ENCODE assay signal across 8 mouse cellular contexts in genomic region chr3:116562408-116563094, GRCm38 (mm10). TPM values are rescaled to one million over a fixed set of nuclear protein-coding genes. Genes with fewer than 3 reads are reported as not detected.
DNase-seq lines count a peak whose midpoint lies in the region; ATAC-seq and TF ChIP-seq lines count a peak whose summit lies in the region.

Lrrc39 (plus strand) TSS chr3:116562973.

- no peak for TF ChIP-seq EP300 in CH12.LX (IDR thresholded peaks at IDR 0.05; ENCODE audit: low read length)
- no peak for TF ChIP-seq EP300 in heart, adult 2 months (IDR thresholded peaks at IDR 0.05; ENCODE audit: insufficient read depth, low read depth, low read length)

- H3K4me2 ChIP-seq in CH12.LX (ENCODE audit: insufficient read depth, low read depth, poor library complexity, severe bottlenecking): peak within 1 kb of the TSS; percentile 46; the same call in 1 of the 2 replicates
- peak within 1 kb of the TSS; percentile 75 for H3K4me2 ChIP-seq in liver, embryonic 11.5 days
- H3K4me2 ChIP-seq in forebrain, embryonic 14.5 days (ENCODE audit: low read length): no peak within 1 kb of the TSS

- 12% methylated on average over 7 of the region's 7 CpGs for WGBS in heart, adult 2 months
- WGBS in liver, embryonic 11.5 days: 29% methylated on average over 7 of the region's 7 CpGs
- WGBS in forebrain, embryonic 14.5 days: 85% methylated on average over 7 of the region's 7 CpGs

- intact Hi-C loops in heart, adult 2 months (cut with DNase I): loop anchor here (5.0 kb wide), 1 partner anchor 50 kb away; the partner anchor contains the start of gene Dbt

- TF ChIP-seq POLR2A in CH12.LX (IDR thresholded peaks at IDR 0.05; ENCODE audit: low read depth, low read length): no peak
- peak; percentile 41; the same call in 1 of the 2 replicates for TF ChIP-seq POLR2A in heart, adult 2 months (IDR thresholded peaks at IDR 0.05; ENCODE audit: insufficient read depth, low read depth, low read length)

- H3K27ac ChIP-seq in CH12.LX (ENCODE audit: insufficient read depth, low read depth): no peak within 1 kb of the TSS
- H3K27ac ChIP-seq in heart, adult 2 months: peak within 1 kb of the TSS; percentile 96
- peak within 1 kb of the TSS; percentile 91 for H3K27ac ChIP-seq in liver, embryonic 11.5 days (ENCODE audit: low read depth, low read length)
- no peak within 1 kb of the TSS for H3K27ac ChIP-seq in forebrain, embryonic 14.5 days (ENCODE audit: low read depth, low read length)

- H3K9ac ChIP-seq in CH12.LX (ENCODE audit: insufficient read depth, low read depth): no peak within 1 kb of the TSS
- H3K9ac ChIP-seq in heart, adult 2 months (ENCODE audit: low read depth, low read length): peak within 1 kb of the TSS; percentile 77
- peak within 1 kb of the TSS; percentile 60 for H3K9ac ChIP-seq in liver, embryonic 11.5 days (ENCODE audit: low read depth, low read length)
- H3K9ac ChIP-seq in forebrain, embryonic 14.5 days (ENCODE audit: low read length): no peak within 1 kb of the TSS

- no peak within 1 kb of the TSS for H3K4me3 ChIP-seq in CH12.LX (replicated peaks in 1 of 3; ENCODE audit: low read depth in 2 of 3, low read length in 2 of 3, poor library complexity in 1 of 3)
- H3K4me3 ChIP-seq in heart, adult 2 months: peak within 1 kb of the TSS; percentile 54
- H3K4me3 ChIP-seq in liver, embryonic 11.5 days (ENCODE audit: low read depth, low read length): peak within 1 kb of the TSS; percentile 50
- H3K4me3 ChIP-seq in forebrain, embryonic 14.5 days (ENCODE audit: low read depth, low read length): no peak within 1 kb of the TSS

- TF ChIP-seq RAD21 in CH12.LX (IDR thresholded peaks at IDR 0.05; ENCODE audit: low read depth, low read length): no peak

- H3K4me1 ChIP-seq in CH12.LX (ENCODE audit: control insufficient read depth in 1 of 2, insufficient read depth in 2 of 2): peaks cover 0 to 6% of the 10 kb centered on the region in 2 experiments; a peak in 2 of 4 replicates
- H3K4me1 ChIP-seq in heart, adult 2 months (ENCODE audit: control insufficient read depth, insufficient read depth, low read length): peaks cover 4% of the 10 kb centered on the region
- H3K4me1 ChIP-seq in liver, embryonic 11.5 days (replicated peaks; ENCODE audit: control insufficient read depth, insufficient read depth, low read length): peaks cover 12% of the 10 kb centered on the region
- no peaks in the 10 kb centered on the region for H3K4me1 ChIP-seq in forebrain, embryonic 14.5 days (ENCODE audit: control insufficient read depth, insufficient read depth, low read length)

- ATAC-seq in liver, embryonic 11.5 days (replicated peaks; ENCODE audit: low FRiP score): peak; percentile 100
- no peak for ATAC-seq in forebrain, embryonic 14.5 days

- no peaks in the 10 kb centered on the region for H3K79me2 ChIP-seq in CH12.LX (replicated peaks; ENCODE audit: control insufficient read depth, extremely low read depth, insufficient read depth, poor library complexity, severe bottlenecking)
- H3K79me2 ChIP-seq in heart, adult 2 months (replicated peaks; ENCODE audit: control insufficient read depth, insufficient read depth, low read length): no peaks in the 10 kb centered on the region

- peaks cover 4% of the 10 kb centered on the region for H3K9me3 ChIP-seq in CH12.LX (replicated peaks; ENCODE audit: low read length)
- H3K9me3 ChIP-seq in liver, embryonic 11.5 days (ENCODE audit: control insufficient read depth, low read length): peaks cover 3% of the 10 kb centered on the region; the same call in 1 of the 2 replicates
- 0 out of 2 replicates have a peak, but pooled peaks cover 4% of the 10 kb centered on the region for H3K9me3 ChIP-seq in forebrain, embryonic 14.5 days (replicated peaks; ENCODE audit: control insufficient read depth, low read length)

- H3K27me3 ChIP-seq in CH12.LX (replicated peaks): no peaks in the 10 kb centered on the region
- no peaks in the 10 kb centered on the region for H3K27me3 ChIP-seq in heart, adult 2 months (ENCODE audit: control insufficient read depth, insufficient read depth, low read length)
- H3K27me3 ChIP-seq in liver, embryonic 11.5 days (replicated peaks; ENCODE audit: control insufficient read depth, insufficient read depth, low read length): no peaks in the 10 kb centered on the region
- H3K27me3 ChIP-seq in forebrain, embryonic 14.5 days (replicated peaks; ENCODE audit: control insufficient read depth, insufficient read depth, low read length): no peaks in the 10 kb centered on the region

- TF ChIP-seq CTCF in CH12.LX (conservative IDR thresholded peaks at IDR 0.05 in 1 of 2, IDR thresholded peaks at IDR 0.05 in 1 of 2; ENCODE audit: low read depth in 2 of 2, low read length in 2 of 2): no peak
- no peak for TF ChIP-seq CTCF in heart, adult 2 months (IDR thresholded peaks at IDR 0.05)

- in situ Hi-C loops in CH12.LX (cut with MboI; ENCODE audit: low pct_ligation_motif_present, low pct_unique_long_range_greater_than_20kb, low sequenced_read_pairs): no loop called here

- dilution Hi-C loops in CH12.LX (cut with MboI; ENCODE audit: extremely low pct_ligation_motif_present, extremely low pct_unique_long_range_greater_than_20kb, low sequenced_read_pairs): no loop called here

- peak; percentile 12 for DNase-seq in CH12.LX (ENCODE audit: extremely low read depth)
- peak; percentile 67 for DNase-seq in c-Kit-negative CD71-positive TER-119-positive erythroid progenitor cells, embryonic 14.5 days (ENCODE audit: low read depth, low spot score)
- DNase-seq in heart, adult 2 months: peak in 1 of 2 experiments; percentile 36
- peak; percentile 57 for DNase-seq in liver, embryonic 11.5 days (ENCODE audit: low spot score)
- no peak for DNase-seq in forebrain, embryonic 14.5 days (ENCODE audit: low spot score)
- no peak for DNase-seq in kidney, postnatal 14 days
- DNase-seq in cerebellum, adult 11 months: no peak
- no peak for DNase-seq in urinary bladder, postnatal 25 days (ENCODE audit: low spot score)

- H3K36me3 ChIP-seq in CH12.LX (replicated peaks in 1 of 2; ENCODE audit: control insufficient read depth in 1 of 2, insufficient read depth in 1 of 2, low read length in 1 of 2): no peaks in the 10 kb centered on the region
- H3K36me3 ChIP-seq in heart, adult 2 months (ENCODE audit: control insufficient read depth, insufficient read depth, low read length): no peaks in the 10 kb centered on the region
- H3K36me3 ChIP-seq in liver, embryonic 11.5 days (ENCODE audit: control insufficient read depth, insufficient read depth, low read length): peaks cover 5% of the 10 kb centered on the region; the same call in 1 of the 2 replicates
- no peaks in the 10 kb centered on the region for H3K36me3 ChIP-seq in forebrain, embryonic 14.5 days (ENCODE audit: control insufficient read depth, insufficient read depth, low read length)

TF ChIP-seq in CH12.LX, 34 proteins besides CTCF, POLR2A, EP300 and RAD21 (continues in another document):
- TF ChIP-seq KAT2A (IDR thresholded peaks at IDR 0.05; ENCODE audit: insufficient replicate concordance, low read length) (no peak), ZC3H11A (IDR thresholded peaks at IDR 0.05; ENCODE audit: low read depth, low read length) (no peak), USF2 (conservative IDR thresholded peaks at IDR 0.05; ENCODE audit: low read depth, low read length) (peak; percentile 47), GABPA (IDR thresholded peaks at IDR 0.05; ENCODE audit: insufficient replicate concordance, low read depth, low read length) (no peak), ETS1 (conservative IDR thresholded peaks at IDR 0.05; ENCODE audit: low read depth, low read length) (no peak), UBTF (IDR thresholded peaks at IDR 0.05; ENCODE audit: low read depth, low read length) (no peak), NELFE (IDR thresholded peaks at IDR 0.05; ENCODE audit: low read depth, low read length) (no peak), MAX (IDR thresholded peaks at IDR 0.05; ENCODE audit: low read length) (0 out of 2 replicates have a peak, but pooled peaks have one; percentile 59), PAX5 (IDR thresholded peaks at IDR 0.05; ENCODE audit: low read length) (no peak), TCF12 (IDR thresholded peaks at IDR 0.05; ENCODE audit: low read depth, low read length) (no peak), HCFC1 (IDR thresholded peaks at IDR 0.05; ENCODE audit: low read depth, low read length) (no peak), E2F4 (IDR thresholded peaks at IDR 0.05; ENCODE audit: insufficient replicate concordance, low read depth, low read length) (no peak), SMC3 (IDR thresholded peaks at IDR 0.05; ENCODE audit: low read depth, low read length) (no peak), RCOR1 (conservative IDR thresholded peaks at IDR 0.05; ENCODE audit: low read depth, low read length) (no peak), MAZ (IDR thresholded peaks at IDR 0.05; ENCODE audit: low read depth, low read length) (no peak), CHD2 (IDR thresholded peaks at IDR 0.05; ENCODE audit: low read length) (no peak), BHLHE40 (IDR thresholded peaks at IDR 0.05; ENCODE audit: low read depth, low read length) (peak; percentile 71), NRF1 (IDR thresholded peaks at IDR 0.05; ENCODE audit: low read depth, low read length) (no peak), MEF2A (IDR thresholded peaks at IDR 0.05; ENCODE audit: borderline replicate concordance, low read depth, low read length) (peak; percentile 74; the same call in 1 of the 2 replicates), MYC (IDR thresholded peaks at IDR 0.05; ENCODE audit: low read depth, low read length) (no peak), ELF1 (IDR thresholded peaks at IDR 0.05; ENCODE audit: low read depth, low read length) (no peak), SIN3A (IDR thresholded peaks at IDR 0.05; ENCODE audit: low read length) (no peak), IRF4 (IDR thresholded peaks at IDR 0.05; ENCODE audit: low read depth, low read length) (no peak), CHD1 (IDR thresholded peaks at IDR 0.05; ENCODE audit: low read depth, low read length) (no peak), MAFK (IDR thresholded peaks at IDR 0.05; ENCODE audit: insufficient replicate concordance, low read length) (no peak), POLR2AphosphoS2 (IDR thresholded peaks at IDR 0.05; ENCODE audit: low read depth, low read length) (no peak), ZNF384 (IDR thresholded peaks at IDR 0.05; ENCODE audit: low read depth, low read length) (0 out of 2 replicates have a peak, but pooled peaks have one; percentile 18), TBP (conservative IDR thresholded peaks at IDR 0.05; ENCODE audit: low read depth, low read length) (no peak)

RNA-seq across cellular contexts. Expression of gene Lrrc39, which starts in this region (rescaled TPM):
- total RNA-seq in CH12.LX (2012; rRNA removed) (0.38 and 0.42 TPM in 2 replicates), CH12.LX (2014; rRNA removed) (not detected in 2 replicates)
- polyA plus RNA-seq in CH12.LX (2012; ENCODE audit: insufficient read length, low read depth): 0.69 and 0.74 TPM in 2 replicates
- total RNA-seq in heart, adult 2 months (2021): 10 to 100 TPM; 64.4 to 69.5 TPM
- 39.3 and 94.6 TPM in 2 replicates for polyA plus RNA-seq in heart, adult 2 months (2012; rRNA removed)
- 2.1 and 2.8 TPM in 2 replicates for polyA plus RNA-seq in liver, embryonic 11.5 days (2014; fragmentation: Nextera tagmentation; extraction: Ambion mirVana)
- polyA plus RNA-seq in forebrain, embryonic 14.5 days (2014; fragmentation: Nextera tagmentation; extraction: Ambion mirVana): 0.17 and 0.28 TPM in 2 replicates

Comparison
In these comparisons a context has a peak if more than half of its experiments do, and no peak if none do; other contexts are left out.
1. RNA of gene Lrrc39 (total RNA-seq): 64.4 to 69.5 TPM in heart, adult 2 months; 0.38 to 0.42 TPM in CH12.LX; every median in the first group is over 10 times any median in the second.
2. RNA of gene Lrrc39 (polyA plus RNA-seq): 39.3 to 94.6 TPM in heart, adult 2 months; 2.1 to 2.8 TPM in liver, embryonic 11.5 days, 0.69 to 0.74 TPM in CH12.LX and 0.17 to 0.28 TPM in forebrain, embryonic 14.5 days; every median in the first group is over 10 times any median in the second.
3. Peak in DNase-seq and H3K4me2 ChIP-seq in CH12.LX; RNA of the gene not detected or under 1 TPM.
4. DNase-seq: peak in c-Kit-negative CD71-positive TER-119-positive erythroid progenitor cells, embryonic 14.5 days (single experiment) and liver, embryonic 11.5 days (single experiment); none in forebrain, embryonic 14.5 days (single experiment), kidney, postnatal 14 days (single experiment), cerebellum, adult 11 months (single experiment) and urinary bladder, postnatal 25 days (single experiment).
5. H3K27ac ChIP-seq: peak in heart, adult 2 months (single experiment) and liver, embryonic 11.5 days (single experiment); none in CH12.LX (single experiment) and forebrain, embryonic 14.5 days (single experiment).
6. H3K4me3 ChIP-seq: peak in heart, adult 2 months (single experiment) and liver, embryonic 11.5 days (single experiment); none in CH12.LX (0 of 3) and forebrain, embryonic 14.5 days (single experiment).
7. H3K9ac ChIP-seq: peak in heart, adult 2 months (single experiment) and liver, embryonic 11.5 days (single experiment); none in CH12.LX (single experiment) and forebrain, embryonic 14.5 days (single experiment).